Mouse (Mus musculus): Measurements from ENCODE around the gene Armc12.

GRCm38 (mm10) chr17:28557772-28558171, 27.2 kb downstream of the Armc12 start:
- TF ChIP-seq CTCF (IDR thresholded peaks at IDR 0.05; ENCODE audit: borderline replicate concordance, extremely low read depth, insufficient read depth, insufficient read length), result no peak
- TF ChIP-seq POLR2A (IDR thresholded peaks at IDR 0.05; ENCODE audit: borderline replicate concordance, extremely low read depth, insufficient read depth, insufficient read length, poor library complexity, severe bottlenecking), result no peak

All from brain, embryonic 14.5 days (tissue).